Mouse (Mus musculus): ENCODE measurements around the gene Cad.
"Not testable (repeated sequence)": the region's sequence is repeated elsewhere in the genome, so short reads cannot be mapped to it uniquely, and the experiment has no call there.

Gene Cad

DNA sequence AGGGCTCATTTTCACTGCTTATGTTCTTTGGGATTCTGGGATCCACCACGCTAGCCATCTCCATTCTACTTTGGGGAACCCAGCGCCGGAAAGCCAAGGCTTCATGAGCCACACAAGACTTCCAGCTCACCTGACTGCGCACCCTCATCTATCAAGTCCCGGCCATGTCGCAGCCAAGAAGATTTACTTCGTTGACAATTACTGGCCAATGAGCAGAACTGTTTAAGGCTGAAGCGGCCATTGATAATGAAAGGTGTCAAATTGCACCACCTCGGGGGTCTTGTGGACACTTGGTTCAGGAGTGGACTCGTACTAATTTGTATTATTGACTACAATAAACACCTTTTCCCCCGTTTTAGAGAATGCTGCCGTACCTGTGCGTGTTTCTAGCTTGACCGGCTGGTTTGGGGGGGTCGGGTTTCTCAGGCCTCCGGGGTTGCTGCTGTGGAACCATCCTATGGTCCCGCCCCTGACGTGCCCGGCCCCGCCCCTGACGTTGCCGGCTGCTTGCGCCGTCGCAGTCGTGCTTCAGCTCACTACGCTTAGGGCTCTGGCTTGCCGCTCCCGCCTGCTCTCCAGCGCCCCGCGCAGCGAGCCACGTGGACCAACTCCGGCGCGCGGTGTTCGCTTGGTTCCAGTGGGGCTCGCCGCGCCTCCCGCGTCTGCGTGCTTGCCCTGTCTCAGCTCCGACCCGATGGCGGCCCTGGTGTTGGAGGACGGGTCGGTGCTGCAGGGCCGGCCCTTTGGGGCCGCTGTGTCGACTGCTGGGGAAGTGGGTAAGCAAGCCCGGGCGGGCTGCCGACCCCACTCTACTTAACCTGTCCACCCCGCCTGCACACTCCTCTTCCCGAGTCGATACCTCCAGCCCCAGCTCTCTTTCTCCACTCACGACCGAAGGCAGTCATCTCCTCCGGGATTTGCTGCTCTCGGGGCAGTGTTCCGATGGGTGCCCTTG is at the start of gene Cad:
Gene Cad, plus strand, starts transcription at position 520 of the 955 bp plus-strand sequence.
- peak; percentile 92 for DNase-seq (ENCODE audit: low spot score)

- DNase-seq (ENCODE audit: low spot score) = no peak
Measured at GRCm38 (mm10) chr5:31012737-31013136, 41.8 kb upstream of the Cad start.

DNA sequence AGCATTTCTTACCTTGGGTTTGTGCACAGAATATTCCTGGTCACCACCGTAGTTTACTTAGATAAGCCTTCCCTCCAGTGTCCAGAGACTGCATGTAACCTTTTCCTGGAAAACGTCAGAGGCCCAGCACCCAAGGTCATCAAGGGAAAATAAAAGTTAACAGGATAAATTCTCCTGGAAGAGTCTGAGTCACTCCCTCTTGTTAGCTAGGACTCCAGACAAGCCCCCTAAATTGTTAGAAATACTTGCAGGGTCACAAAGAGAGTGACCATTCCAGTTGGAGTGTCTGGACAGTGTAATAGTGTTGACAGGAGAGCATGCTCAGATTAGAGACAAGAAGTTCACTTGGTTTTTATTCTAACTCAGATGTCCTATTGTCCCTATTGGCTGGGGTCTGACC is 38.7 kb upstream of the Cad start:
- no peak for DNase-seq (ENCODE audit: low spot score)

- not testable (repeated sequence) for DNase-seq (ENCODE audit: low spot score)
Measured at GRCm38 (mm10) chr5:31021790-31022189, 32.8 kb upstream of the Cad start.

DNA sequence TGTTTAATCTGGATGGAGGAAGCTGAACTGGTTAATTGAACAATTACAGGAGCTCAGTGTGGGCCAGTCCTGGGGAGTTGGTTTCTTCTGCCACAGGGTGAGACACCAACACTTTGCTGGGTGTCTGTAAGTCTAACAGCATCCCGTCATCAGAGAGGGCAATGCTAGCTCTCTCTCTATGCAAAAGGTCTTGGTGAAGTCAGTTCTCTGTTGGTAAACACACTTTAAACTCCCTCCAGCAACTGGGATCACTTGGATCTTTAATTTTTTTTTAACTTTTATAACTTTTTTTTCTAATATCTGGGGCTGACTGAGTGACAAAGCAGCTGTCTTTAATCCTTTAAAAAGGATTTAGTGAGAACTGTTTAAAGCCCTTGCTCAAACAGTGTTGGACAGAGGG is 31.9 kb upstream of the Cad start:
- no peak for DNase-seq (ENCODE audit: low spot score)

- no peak for DNase-seq (ENCODE audit: low spot score)
Measured at GRCm38 (mm10) chr5:31023254-31023653, 31.3 kb upstream of the Cad start.

DNA sequence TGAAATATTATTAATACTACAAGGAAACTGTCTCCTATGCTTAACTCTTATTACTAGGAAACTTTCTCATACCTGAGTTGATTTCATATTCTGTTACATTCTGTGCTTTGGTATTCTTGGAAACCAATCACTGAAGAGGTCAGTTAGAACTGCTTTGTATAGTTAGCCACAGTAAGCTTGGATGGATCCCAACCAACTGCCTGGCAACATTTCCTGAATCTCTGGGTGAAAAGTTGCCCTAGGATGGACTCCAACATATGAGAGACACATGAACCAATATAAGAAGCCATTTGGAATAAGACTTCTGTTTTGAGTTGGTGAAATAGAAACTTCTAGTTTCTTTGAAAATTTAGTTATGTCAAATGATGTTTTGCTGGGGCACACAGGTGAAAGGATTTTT is 29.9 kb upstream of the Cad start:
- DNase-seq (ENCODE audit: low spot score) = no peak

GRCm38 (mm10) chr5:31030926-31031325 is 23.7 kb upstream of the Cad start:
- no peak for DNase-seq (ENCODE audit: low spot score)

DNA sequence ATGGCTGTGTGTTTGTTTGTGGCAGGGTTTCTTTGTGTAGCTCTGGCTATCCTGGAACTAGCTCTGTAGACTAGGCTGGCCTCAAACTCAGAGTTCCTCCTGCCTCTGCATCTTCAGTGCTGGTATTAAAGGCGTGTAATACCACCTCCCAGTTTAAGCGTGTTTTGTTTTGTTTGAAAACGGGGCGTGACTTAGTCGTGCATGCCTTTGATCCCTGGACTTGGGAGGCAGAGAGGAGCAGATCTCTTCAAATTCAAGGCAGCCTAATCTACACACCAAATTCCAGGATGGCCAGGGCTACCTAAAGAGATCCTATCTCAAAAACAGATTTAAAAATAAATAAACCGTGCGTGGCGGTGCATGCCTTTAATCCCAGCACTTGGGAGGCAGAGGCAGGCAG is 23.1 kb upstream of the Cad start:
- no peak for DNase-seq (ENCODE audit: low spot score)

GRCm38 (mm10) chr5:31034669-31035068 is 19.9 kb upstream of the Cad start:
- DNase-seq (ENCODE audit: low spot score) = no peak

- not testable (repeated sequence) for DNase-seq (ENCODE audit: low spot score)
Measured at GRCm38 (mm10) chr5:31036556-31036955, 18.0 kb upstream of the Cad start.

GRCm38 (mm10) chr5:31038171-31038845 is 16.3 kb upstream of the Cad start:
- no peak for DNase-seq (ENCODE audit: low spot score)

- DNase-seq (ENCODE audit: low spot score) = no peak
Measured at GRCm38 (mm10) chr5:31046416-31046815, 8.2 kb upstream of the Cad start.

- no peak for DNase-seq (ENCODE audit: low spot score)
Measured at GRCm38 (mm10) chr5:31047074-31047473, 7.5 kb upstream of the Cad start.

- DNase-seq (ENCODE audit: low spot score) = peak; percentile 99
Measured at GRCm38 (mm10) chr5:31047848-31048762, 6.5 kb upstream of the Cad start, which contains the start of gene Atraid. Gene Atraid, plus strand, starts transcription at chr5:31048312.

GRCm38 (mm10) chr5:31048763-31049641 is 5.6 kb upstream of the Cad start, which contains the start of gene Slc5a6:
Gene Slc5a6, minus strand, starts transcription at chr5:31048924.
- peak; percentile 29 for DNase-seq (ENCODE audit: low spot score)

GRCm38 (mm10) chr5:31050427-31050826 is 4.2 kb upstream of the Cad start:
- no peak for DNase-seq (ENCODE audit: low spot score)

DNA sequence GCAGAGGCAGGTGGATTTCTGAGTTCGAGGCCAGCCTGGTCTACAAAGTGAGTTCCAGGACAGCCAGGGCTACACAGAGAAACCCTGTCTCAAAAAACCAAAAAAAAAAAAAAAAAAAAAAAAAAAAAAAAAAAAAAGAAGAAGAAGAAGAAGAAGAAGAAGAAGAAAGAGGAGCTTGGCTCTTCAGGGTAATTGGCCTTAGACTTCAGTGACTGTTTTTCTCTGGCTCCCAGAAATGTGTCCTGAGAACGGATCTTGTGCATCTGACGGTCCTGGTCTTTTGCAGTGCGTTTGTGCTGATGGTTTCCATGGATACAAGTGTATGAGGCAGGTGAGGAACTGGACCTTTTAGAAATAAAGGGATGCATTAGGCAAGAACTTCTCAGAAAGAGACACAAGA is 852 bp upstream of the Cad start:
- DNase-seq (ENCODE audit: low spot score) = not testable (repeated sequence)

GRCm38 (mm10) chr5:31055216-31056140 is 898 bp downstream of the Cad start:
- DNase-seq (ENCODE audit: low spot score) = no peak

- DNase-seq (ENCODE audit: low spot score) = no peak
Measured at GRCm38 (mm10) chr5:31069810-31070209, 15.2 kb downstream of the Cad start.

Data from spleen, adult 12 weeks (tissue).